Mouse (Mus musculus): Measurements from ENCODE around the gene Fcgr3. TPM values are rescaled to one million over a fixed set of nuclear protein-coding genes. Genes with fewer than 3 reads are reported as not detected.
"Not testable (repeated sequence)": the region's sequence is repeated elsewhere in the genome, so short reads cannot be mapped to it uniquely, and the experiment has no call there.

Fcgr3 gene
- 20.4 and 28.6 TPM in 2 replicates for polyA plus RNA-seq (2012; rRNA removed)

- DNase-seq (ENCODE audit: low read depth) = not testable (repeated sequence)
Measured at GRCm38 (mm10) chr1:171064491-171065242, at the start of gene Fcgr3. Fcgr3 (minus strand) TSS chr1:171064935.

GRCm38 (mm10) chr1:171113873-171114299 lies 49.2 kb upstream of the Fcgr3 start, which contains the start of gene Cfap126:
Cfap126 (plus strand) TSS chr1:171113918.
- no peak for DNase-seq (ENCODE audit: low read depth)

GRCm38 (mm10) chr1:171112986-171113385 lies 48.3 kb upstream of the Fcgr3 start:
- DNase-seq (ENCODE audit: low read depth) = no peak

GRCm38 (mm10) chr1:171111781-171112575 lies 47.2 kb upstream of the Fcgr3 start:
- DNase-seq (ENCODE audit: low read depth) = no peak

- no peak for DNase-seq (ENCODE audit: low read depth)
Measured at GRCm38 (mm10) chr1:171111020-171111780, 46.5 kb upstream of the Fcgr3 start.

GRCm38 (mm10) chr1:171110659-171111019 lies 45.9 kb upstream of the Fcgr3 start:
- DNase-seq (ENCODE audit: low read depth) = no peak

- DNase-seq (ENCODE audit: low read depth) = no peak
Measured at GRCm38 (mm10) chr1:171109620-171110019, 44.9 kb upstream of the Fcgr3 start.

- no peak for DNase-seq (ENCODE audit: low read depth)
Measured at GRCm38 (mm10) chr1:171105226-171105625, 40.5 kb upstream of the Fcgr3 start.

GRCm38 (mm10) chr1:171103179-171103840 lies 38.6 kb upstream of the Fcgr3 start:
- no peak for DNase-seq (ENCODE audit: low read depth)

- no peak for DNase-seq (ENCODE audit: low read depth)
Measured at GRCm38 (mm10) chr1:171102547-171103177, 37.9 kb upstream of the Fcgr3 start.

- no peak for DNase-seq (ENCODE audit: low read depth)
Measured at GRCm38 (mm10) chr1:171101733-171102546, 37.2 kb upstream of the Fcgr3 start.

- DNase-seq (ENCODE audit: low read depth) = no peak
Measured at GRCm38 (mm10) chr1:171101033-171101432, 36.3 kb upstream of the Fcgr3 start.

- no peak for DNase-seq (ENCODE audit: low read depth)
Measured at GRCm38 (mm10) chr1:171097612-171098011, 32.9 kb upstream of the Fcgr3 start.

GRCm38 (mm10) chr1:171097136-171097535 lies 32.4 kb upstream of the Fcgr3 start:
- DNase-seq (ENCODE audit: low read depth) = no peak

GRCm38 (mm10) chr1:171096110-171096964 lies 31.6 kb upstream of the Fcgr3 start:
- DNase-seq (ENCODE audit: low read depth) = no peak

- no peak for DNase-seq (ENCODE audit: low read depth)
Measured at GRCm38 (mm10) chr1:171094424-171094823, 29.7 kb upstream of the Fcgr3 start.

- DNase-seq (ENCODE audit: low read depth) = no peak
Measured at GRCm38 (mm10) chr1:171090761-171091160, 26.0 kb upstream of the Fcgr3 start.

- DNase-seq (ENCODE audit: low read depth) = no peak
Measured at GRCm38 (mm10) chr1:171089891-171090290, 25.2 kb upstream of the Fcgr3 start.

- DNase-seq (ENCODE audit: low read depth) = not testable (repeated sequence)
Measured at GRCm38 (mm10) chr1:171088237-171088869, 23.6 kb upstream of the Fcgr3 start.
